Mouse (Mus musculus) lung, postnatal 0 days (tissue): ENCODE results near the gene Irf9. TPM values are rescaled to one million over a fixed set of nuclear protein-coding genes. Genes with fewer than 3 reads are reported as not detected.

Experiments used
- ATAC-seq: fragments of 200-750 bp; cut with Nextera tagmentation; 2 replicates; pipeline ENCODE4 v1.8.0; 2017; ENCODE audit warnings: moderate library complexity
- DNase-seq: peaks from one replicate; pipeline ENCODE4 v3.0.0-alpha.2; 2016; ENCODE audit warnings: low spot score
- H3K27ac ChIP-seq: fragments of 300-500 bp; sonication (generic); 2 replicates; pipeline ENCODE4 v1.5.1; 2014; ENCODE audit warnings: antibody characterized with exemption, mild to moderate bottlenecking, low read length, mixed read lengths
- H3K27me3 ChIP-seq: fragments of 300-500 bp; sonication (generic); replicated peaks from 2 replicates; pipeline ENCODE4 v1.6.1; 2014; ENCODE audit warnings: low read length, mixed read lengths; ENCODE audit not compliant: insufficient read depth
- H3K36me3 ChIP-seq: fragments of 300-500 bp; sonication (generic); 2 replicates; pipeline ENCODE4 v1.6.1; 2014; ENCODE audit warnings: low read length, mixed read lengths; ENCODE audit not compliant: insufficient read depth
- H3K4me1 ChIP-seq: fragments of 300-500 bp; sonication (generic); 2 replicates; pipeline ENCODE4 v1.6.1; 2014; ENCODE audit warnings: antibody characterized with exemption, low read depth, low read length, mixed read lengths; ENCODE audit not compliant: insufficient read depth
- H3K4me2 ChIP-seq: fragments of 300-500 bp; sonication (generic); replicated peaks from 2 replicates; pipeline ENCODE4 v1.6.1; 2014; ENCODE audit warnings: low read depth, mild to moderate bottlenecking, low read length, moderate library complexity, mixed read lengths
- H3K4me3 ChIP-seq: fragments of 300-500 bp; sonication (generic); 2 replicates; pipeline ENCODE4 v1.5.1; 2014; ENCODE audit warnings: low read depth, low read length
- H3K9ac ChIP-seq: fragments of 300-500 bp; sonication (generic); replicated peaks from 2 replicates; pipeline ENCODE4 v1.6.1; 2014; ENCODE audit warnings: low read depth, mild to moderate bottlenecking
- H3K9me3 ChIP-seq: fragments of 300-500 bp; sonication (generic); 2 replicates; pipeline ENCODE4 v1.6.1; 2016; ENCODE audit warnings: low read length, mixed read lengths
- CTCF ChIP-seq: IDR thresholded peaks from 2 replicates; pipeline ENCODE4 v1.5.1; 2016; ENCODE audit warnings: antibody characterized with exemption, mild to moderate bottlenecking
- EP300 ChIP-seq: IDR thresholded peaks from 2 replicates; pipeline ENCODE4 v1.6.1; 2016; ENCODE audit warnings: antibody characterized with exemption, mild to moderate bottlenecking, control low read depth
- WGBS: fragments of 180-500 bp; shearing (Covaris S2); extraction: QIAGEN DNeasy Blood & Tissue Kit; methylation state at CpG from one replicate; pipeline ENCODE4 v1.1.7; 2014; 5-methylcytosine and 5-hydroxymethylcytosine counted together
- polyA plus RNA-seq: library from polyadenylated mRNA; unstranded; fragments of >200 nt; fragmentation: Nextera tagmentation; extraction: Ambion mirVana; gene quantifications from 2 replicates; pipeline ENCODE4 v1.2.1, GENCODE M21; 2015

Irf9 gene
- polyA plus RNA-seq: 26.2 and 29.5 TPM in 2 replicates

DNA sequence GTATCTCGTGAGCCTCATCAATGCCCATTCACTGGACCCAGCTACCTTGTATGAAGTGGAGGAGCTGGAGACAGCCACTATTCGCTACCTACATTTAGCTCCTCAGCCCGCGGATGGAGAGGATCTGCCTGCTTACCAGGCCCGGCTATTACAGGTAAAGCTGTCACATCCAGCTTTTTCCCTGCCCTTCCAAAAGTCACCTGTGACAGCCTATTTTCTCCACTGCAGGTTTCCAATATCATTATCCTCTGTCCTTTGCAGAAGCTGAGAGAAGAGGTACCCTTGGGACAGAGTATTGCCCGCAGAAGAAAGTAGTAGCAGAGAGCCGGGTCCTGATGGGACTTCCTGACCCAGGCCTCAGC, at the start of gene Irf9:
Gene Irf9, plus strand, starts transcription at position 301 of the 362 bp plus-strand sequence.
- no peaks in the 10 kb centered on the region for H3K9me3 ChIP-seq
- peaks cover 46% of the 10 kb centered on the region for H3K36me3 ChIP-seq
- ATAC-seq (no peak), DNase-seq (no peak)
- H3K4me3 ChIP-seq: peak within 1 kb of the TSS; percentile 58
- H3K27me3 ChIP-seq: no peaks in the 10 kb centered on the region
- H3K27ac ChIP-seq: peak within 1 kb of the TSS; percentile 93
- TF ChIP-seq CTCF: no peak
- TF ChIP-seq EP300: no peak
- peak within 1 kb of the TSS; percentile 74 for H3K9ac ChIP-seq
- 87% methylated on average over 7 of the region's 7 CpGs for WGBS
- H3K4me1 ChIP-seq: peaks cover 5% of the 10 kb centered on the region
- peak within 1 kb of the TSS; percentile 67 for H3K4me2 ChIP-seq

DNA sequence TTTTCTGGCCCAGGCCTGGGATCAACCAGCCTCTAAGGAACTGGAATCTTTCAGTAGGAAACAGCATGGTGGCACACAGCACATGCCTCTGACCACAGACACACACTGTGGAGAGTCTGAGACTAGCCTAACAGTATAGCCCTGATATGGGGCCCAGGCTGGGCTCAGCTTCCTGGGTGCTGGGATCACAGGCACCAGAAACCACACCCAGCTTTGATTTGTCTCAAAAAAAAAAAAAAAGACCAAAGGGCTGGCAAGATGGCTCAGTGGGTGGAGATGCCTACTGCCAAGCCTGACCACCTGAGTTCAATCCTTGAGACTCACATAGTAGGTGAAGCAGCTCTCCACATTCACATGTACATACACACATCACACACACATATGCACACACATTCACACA, 48.7 kb upstream of the Irf9 start:
- no peak for ATAC-seq

DNA sequence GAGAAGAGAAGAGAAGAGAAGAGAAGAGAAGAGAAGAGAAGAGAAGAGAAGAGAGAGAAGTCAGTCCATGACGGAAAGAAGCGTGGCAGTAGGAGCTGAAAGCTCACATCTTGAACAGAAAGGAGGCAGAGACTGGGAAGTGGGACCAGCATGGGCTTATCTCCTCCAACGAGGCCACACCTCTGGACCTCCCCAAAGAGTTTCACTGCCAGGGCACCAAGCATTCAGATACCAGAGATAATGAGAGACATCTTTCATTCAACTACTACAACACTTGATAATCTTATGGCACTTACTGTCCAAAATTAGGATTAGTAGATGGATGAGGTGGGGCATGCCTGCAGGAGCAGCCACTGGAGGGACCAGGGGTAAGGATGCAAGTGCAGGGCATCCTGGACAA, 47.6 kb upstream of the Irf9 start:
- no peak overlapping the region for H3K4me2 ChIP-seq
- no peaks in the 10 kb centered on the region for H3K9me3 ChIP-seq
- H3K4me3 ChIP-seq: no peak overlapping the region
- no peaks in the 10 kb centered on the region for H3K36me3 ChIP-seq
- DNase-seq (no peak), ATAC-seq (no peak)
- H3K27me3 ChIP-seq: no peaks in the 10 kb centered on the region
- H3K27ac ChIP-seq: no peak overlapping the region
- no peak for TF ChIP-seq CTCF
- no peak for TF ChIP-seq EP300
- H3K4me1 ChIP-seq: no peaks in the 10 kb centered on the region
- 67% methylated on average over 3 of the region's 3 CpGs for WGBS
- H3K9ac ChIP-seq: no peak overlapping the region

More for the DNA sequence above, 48.7 kb upstream of the Irf9 start:
- Histone ChIP-seq H3K36me3 (0 out of 2 replicates have a peak, but pooled peaks cover 3% of the 10 kb centered on the region), H3K27ac (no peak overlapping the region), H3K4me2 (no peak overlapping the region), H3K9me3 (no peaks in the 10 kb centered on the region), H3K4me3 (no peak overlapping the region), H3K4me1 (no peaks in the 10 kb centered on the region), H3K27me3 (no peaks in the 10 kb centered on the region), H3K9ac (no peak overlapping the region)
- no peak for DNase-seq
- no peak for TF ChIP-seq CTCF
- no peak for TF ChIP-seq EP300

DNA sequence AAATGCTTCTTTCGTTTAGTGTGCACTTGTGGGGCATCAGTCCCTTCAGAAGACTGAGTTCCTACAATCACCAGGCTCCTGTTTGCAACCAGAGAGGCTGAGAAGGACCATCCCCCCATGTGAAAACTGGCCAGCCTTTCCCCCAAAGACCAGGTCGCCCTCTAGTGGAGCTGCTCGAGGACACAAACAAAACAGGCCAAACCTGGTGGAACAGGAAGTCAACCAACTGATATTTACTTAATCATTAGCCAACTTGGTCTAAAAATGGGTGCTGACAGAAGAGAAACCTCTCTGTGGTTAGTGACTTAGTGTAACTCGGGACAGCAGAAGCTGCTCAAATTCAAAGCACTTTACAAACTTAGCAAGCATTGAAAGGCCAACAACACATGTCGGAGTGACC, 46.4 kb upstream of the Irf9 start:
- H3K9ac ChIP-seq: no peak overlapping the region
- no peak for ATAC-seq
- no peaks in the 10 kb centered on the region for H3K36me3 ChIP-seq
- H3K4me1 ChIP-seq: peaks cover 7% of the 10 kb centered on the region; the same call in 1 of the 2 replicates
- DNase-seq: peak; percentile 95
- TF ChIP-seq EP300 (peak; percentile 55), CTCF (peak; percentile 96)
- no peak overlapping the region for H3K4me2 ChIP-seq
- 20% methylated on average over 5 of the region's 5 CpGs for WGBS
- H3K9me3 ChIP-seq: no peaks in the 10 kb centered on the region
- peak overlapping the region; percentile 58 for H3K27ac ChIP-seq
- H3K27me3 ChIP-seq: no peaks in the 10 kb centered on the region
- no peak overlapping the region for H3K4me3 ChIP-seq

DNA sequence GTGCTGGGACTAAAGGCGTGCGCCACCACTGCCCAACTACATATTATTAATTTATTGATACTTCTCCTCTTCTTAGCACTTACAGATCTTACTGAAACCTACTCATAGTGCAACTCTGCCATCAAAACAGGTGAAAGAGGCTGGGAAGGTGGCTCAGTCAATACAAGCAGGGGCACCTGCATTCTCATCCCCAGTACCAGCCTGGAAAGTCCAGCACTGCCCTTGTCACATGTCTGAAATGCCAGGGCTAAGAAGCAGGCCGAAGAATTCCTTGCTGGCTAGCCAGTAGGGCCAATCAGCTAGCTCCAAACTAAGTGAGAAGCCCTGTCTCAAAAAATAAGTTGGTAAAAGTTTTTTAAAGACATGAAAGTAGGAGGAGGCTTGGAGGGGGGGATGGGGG, 45.8 kb upstream of the Irf9 start:
- ATAC-seq (no peak), DNase-seq (peak; percentile 21)
- WGBS: 79% methylated on average over 3 of the region's 3 CpGs
- peak overlapping the region; percentile 58 for H3K27ac ChIP-seq
- H3K9me3 ChIP-seq: no peaks in the 10 kb centered on the region
- no peaks in the 10 kb centered on the region for H3K27me3 ChIP-seq
- H3K4me1 ChIP-seq: peaks cover 7% of the 10 kb centered on the region; the same call in 1 of the 2 replicates
- no peak overlapping the region for H3K4me3 ChIP-seq
- H3K9ac ChIP-seq: no peak overlapping the region
- TF ChIP-seq EP300 (no peak), CTCF (no peak)
- H3K36me3 ChIP-seq: no peaks in the 10 kb centered on the region
- no peak overlapping the region for H3K4me2 ChIP-seq

DNA sequence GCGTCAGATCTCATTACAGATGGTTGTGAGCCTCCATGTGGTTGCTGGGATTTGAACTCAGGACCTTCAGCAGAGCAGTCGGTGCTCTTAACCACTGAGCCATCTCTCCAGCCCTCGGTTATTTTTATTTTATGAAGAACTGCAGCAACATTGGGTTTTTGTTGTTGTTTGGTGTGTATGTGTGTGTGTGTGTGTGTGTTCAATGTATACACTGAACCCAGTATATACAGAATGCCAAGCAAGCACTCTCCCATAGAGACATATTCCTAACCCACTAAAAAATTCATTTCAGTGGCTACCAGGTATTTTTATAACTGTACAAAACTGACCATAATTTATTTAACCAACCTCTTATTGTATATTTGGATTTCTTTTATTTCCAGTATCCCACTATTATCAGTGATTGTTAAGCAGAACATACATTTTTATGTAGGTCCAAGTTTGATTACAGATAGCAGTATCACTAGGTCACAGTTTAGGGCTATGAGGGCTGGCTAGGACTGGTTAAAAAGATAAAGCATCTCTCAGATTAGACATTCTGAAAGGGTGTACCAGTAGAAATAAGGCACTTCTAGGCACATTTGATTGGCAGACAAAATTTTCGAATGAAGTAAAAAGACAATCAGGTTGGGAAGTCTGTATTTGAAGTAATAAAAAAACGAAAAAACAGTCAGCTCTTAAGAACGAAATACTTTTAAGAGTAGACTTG, 44.5 kb upstream of the Irf9 start:
- no peaks in the 10 kb centered on the region for H3K36me3 ChIP-seq
- no peaks in the 10 kb centered on the region for H3K9me3 ChIP-seq
- peak; percentile 38 for DNase-seq
- 47% methylated on average over 6 of the region's 6 CpGs for WGBS
- peaks cover 7% of the 10 kb centered on the region; the same call in 1 of the 2 replicates for H3K4me1 ChIP-seq
- peak overlapping the region; percentile 52 for H3K4me2 ChIP-seq
- H3K4me3 ChIP-seq: peak overlapping the region; percentile 58; the same call in 1 of the 2 replicates
- H3K27me3 ChIP-seq: no peaks in the 10 kb centered on the region
- peak overlapping the region; percentile 60; the same call in 1 of the 2 replicates for H3K9ac ChIP-seq
- no peak for ATAC-seq
- TF ChIP-seq EP300 (no peak), CTCF (no peak)
- peak overlapping the region; percentile 99 for H3K27ac ChIP-seq
